Mouse (Mus musculus): ENCODE results near the gene Fbxl2. TPM values are rescaled to one million over a fixed set of nuclear protein-coding genes. Genes with fewer than 3 reads are reported as not detected.
A peak's percentile ranks its signal among the peaks of the same experiment; 100 is the strongest.

Gene Fbxl2
- polyA plus RNA-seq, 1 experiment from 2014 or later: 1.7 TPM

- Histone ChIP-seq H3K4me3 (ENCODE audit: low read depth, low read length) (peak overlapping the region; percentile 47), H3K27me3 (replicated peaks; ENCODE audit: insufficient read depth, low read length) (no peaks in the 10 kb centered on the region), H3K27ac (ENCODE audit: low read length) (no peak overlapping the region), H3K4me1 (ENCODE audit: insufficient read depth, low read depth, low read length) (no peaks in the 10 kb centered on the region; the same call in 1 of the 2 replicates), H3K9ac (replicated peaks; ENCODE audit: low read depth) (no peak overlapping the region), H3K9me3 (ENCODE audit: low read length) (no peaks in the 10 kb centered on the region), H3K36me3 (ENCODE audit: insufficient read depth, low read length) (no peaks in the 10 kb centered on the region), H3K4me2 (replicated peaks; ENCODE audit: low read depth, low read length) (peak overlapping the region; percentile 94)
- no peak for TF ChIP-seq CTCF (IDR thresholded peaks at IDR 0.05)
- TF ChIP-seq EP300 (IDR thresholded peaks at IDR 0.05): no peak
- WGBS: 12% methylated on average over 8 of the region's 8 CpGs
- ATAC-seq (no peak), DNase-seq (ENCODE audit: low spot score) (no peak)
These were observed 20.1 kb downstream of the Fbxl2 start for GRCm38 (mm10) chr9:114025846-114026245.

DNA sequence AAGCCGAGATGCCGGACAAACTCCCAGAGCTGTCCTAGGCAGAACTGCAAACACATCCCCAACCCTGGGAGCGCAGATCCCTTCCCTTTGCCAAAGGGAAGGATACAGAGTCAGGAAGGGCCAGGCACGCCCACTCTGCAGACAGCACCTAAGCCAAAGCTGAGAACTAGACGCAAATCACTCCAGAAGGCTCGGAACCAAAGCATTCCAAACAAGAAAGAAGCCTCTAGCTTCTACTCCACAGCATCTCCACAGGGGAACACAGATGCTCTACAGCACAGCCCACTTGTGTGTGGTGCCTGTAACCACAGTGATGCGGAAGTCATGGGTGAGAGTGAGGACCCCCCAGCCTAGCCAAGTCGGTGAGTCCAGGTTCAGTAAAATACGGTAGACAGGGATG, 20.8 kb downstream of the Fbxl2 start:
- DNase-seq (ENCODE audit: low spot score): no peak
- Histone ChIP-seq H3K27me3 (replicated peaks; ENCODE audit: insufficient read depth, low read length) (no peaks in the 10 kb centered on the region), H3K4me3 (ENCODE audit: low read depth, low read length) (no peak overlapping the region), H3K4me2 (replicated peaks; ENCODE audit: low read depth, low read length) (no peak overlapping the region), H3K4me1 (ENCODE audit: insufficient read depth, low read depth, low read length) (no peaks in the 10 kb centered on the region; the same call in 1 of the 2 replicates), H3K27ac (ENCODE audit: low read length) (no peak overlapping the region), H3K9me3 (ENCODE audit: low read length) (no peaks in the 10 kb centered on the region), H3K9ac (replicated peaks; ENCODE audit: low read depth) (no peak overlapping the region), H3K36me3 (ENCODE audit: insufficient read depth, low read length) (no peaks in the 10 kb centered on the region)
- TF ChIP-seq EP300 (IDR thresholded peaks at IDR 0.05) (no peak), CTCF (IDR thresholded peaks at IDR 0.05) (no peak)
- ATAC-seq: no peak
- WGBS: 37% methylated on average over 9 of the region's 9 CpGs

GRCm38 (mm10) chr9:114022141-114022540, 23.9 kb downstream of the Fbxl2 start:
- no peak for DNase-seq (ENCODE audit: low spot score)
- H3K4me3 ChIP-seq (ENCODE audit: low read depth, low read length): no peak overlapping the region
- TF ChIP-seq EP300 (IDR thresholded peaks at IDR 0.05) (no peak), CTCF (IDR thresholded peaks at IDR 0.05) (no peak)
- no peak for ATAC-seq
- no peak overlapping the region for H3K4me2 ChIP-seq (replicated peaks; ENCODE audit: low read depth, low read length)
- 24% methylated on average over 4 of the region's 4 CpGs for WGBS
- H3K9ac ChIP-seq (replicated peaks; ENCODE audit: low read depth): no peak overlapping the region
- H3K4me1 ChIP-seq (ENCODE audit: insufficient read depth, low read depth, low read length): no peaks in the 10 kb centered on the region; the same call in 1 of the 2 replicates
- no peaks in the 10 kb centered on the region for H3K27me3 ChIP-seq (replicated peaks; ENCODE audit: insufficient read depth, low read length)
- H3K9me3 ChIP-seq (ENCODE audit: low read length): no peaks in the 10 kb centered on the region
- no peak overlapping the region for H3K27ac ChIP-seq (ENCODE audit: low read length)
- no peaks in the 10 kb centered on the region for H3K36me3 ChIP-seq (ENCODE audit: insufficient read depth, low read length)

GRCm38 (mm10) chr9:114019012-114019762, 26.8 kb downstream of the Fbxl2 start:
- no peak overlapping the region for H3K9ac ChIP-seq (replicated peaks; ENCODE audit: low read depth)
- H3K36me3 ChIP-seq (ENCODE audit: insufficient read depth, low read length): no peaks in the 10 kb centered on the region
- no peak overlapping the region for H3K4me3 ChIP-seq (ENCODE audit: low read depth, low read length)
- no peaks in the 10 kb centered on the region for H3K4me1 ChIP-seq (ENCODE audit: insufficient read depth, low read depth, low read length)
- no peaks in the 10 kb centered on the region for H3K27me3 ChIP-seq (replicated peaks; ENCODE audit: insufficient read depth, low read length)
- ATAC-seq (no peak), DNase-seq (ENCODE audit: low spot score) (no peak)
- no peak overlapping the region for H3K4me2 ChIP-seq (replicated peaks; ENCODE audit: low read depth, low read length)
- 70% methylated on average over 7 of the region's 7 CpGs for WGBS
- TF ChIP-seq EP300 (IDR thresholded peaks at IDR 0.05): no peak
- TF ChIP-seq CTCF (IDR thresholded peaks at IDR 0.05): no peak
- H3K9me3 ChIP-seq (ENCODE audit: low read length): no peaks in the 10 kb centered on the region
- H3K27ac ChIP-seq (ENCODE audit: low read length): no peak overlapping the region

GRCm38 (mm10) chr9:114016402-114016801, 29.6 kb downstream of the Fbxl2 start:
- Histone ChIP-seq H3K27me3 (replicated peaks; ENCODE audit: insufficient read depth, low read length) (no peaks in the 10 kb centered on the region), H3K9ac (replicated peaks; ENCODE audit: low read depth) (no peak overlapping the region), H3K4me2 (replicated peaks; ENCODE audit: low read depth, low read length) (no peak overlapping the region), H3K27ac (ENCODE audit: low read length) (no peak overlapping the region), H3K9me3 (ENCODE audit: low read length) (no peaks in the 10 kb centered on the region), H3K36me3 (ENCODE audit: insufficient read depth, low read length) (no peaks in the 10 kb centered on the region), H3K4me3 (ENCODE audit: low read depth, low read length) (no peak overlapping the region), H3K4me1 (ENCODE audit: insufficient read depth, low read depth, low read length) (no peaks in the 10 kb centered on the region)
- no peak for TF ChIP-seq CTCF (IDR thresholded peaks at IDR 0.05)
- TF ChIP-seq EP300 (IDR thresholded peaks at IDR 0.05): no peak
- DNase-seq (ENCODE audit: low spot score): no peak
- 65% methylated on average over 4 of the region's 4 CpGs for WGBS
- no peak for ATAC-seq

DNA sequence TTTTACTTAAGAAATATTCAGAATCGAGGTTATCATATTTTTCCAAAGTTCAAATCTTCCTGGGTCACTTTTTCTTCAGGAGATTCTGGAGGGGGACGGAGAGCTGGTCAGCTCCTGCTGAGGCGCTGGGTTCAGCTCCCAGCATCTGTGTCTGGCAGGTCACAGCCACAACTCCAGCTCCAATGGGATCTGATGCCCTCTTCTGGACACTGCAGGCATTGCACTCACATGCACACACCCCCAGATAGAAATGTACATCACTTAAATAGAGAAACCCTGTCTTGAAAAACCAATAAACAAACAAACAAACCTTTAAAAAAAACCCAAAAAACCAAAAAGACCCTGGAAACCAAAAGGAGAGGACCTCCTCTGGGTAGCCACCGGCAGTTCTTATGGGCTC, 30.3 kb downstream of the Fbxl2 start:
- H3K4me2 ChIP-seq (replicated peaks; ENCODE audit: low read depth, low read length): no peak overlapping the region
- no peaks in the 10 kb centered on the region for H3K9me3 ChIP-seq (ENCODE audit: low read length)
- no peak for ATAC-seq
- H3K27ac ChIP-seq (ENCODE audit: low read length): no peak overlapping the region
- H3K36me3 ChIP-seq (ENCODE audit: insufficient read depth, low read length): no peaks in the 10 kb centered on the region
- no peak for DNase-seq (ENCODE audit: low spot score)
- no peaks in the 10 kb centered on the region for H3K4me1 ChIP-seq (ENCODE audit: insufficient read depth, low read depth, low read length)
- 81% methylated on average over 4 of the region's 4 CpGs for WGBS
- H3K27me3 ChIP-seq (replicated peaks; ENCODE audit: insufficient read depth, low read length): no peaks in the 10 kb centered on the region
- no peak overlapping the region for H3K4me3 ChIP-seq (ENCODE audit: low read depth, low read length)
- H3K9ac ChIP-seq (replicated peaks; ENCODE audit: low read depth): no peak overlapping the region
- TF ChIP-seq CTCF (IDR thresholded peaks at IDR 0.05) (peak; percentile 17), EP300 (IDR thresholded peaks at IDR 0.05) (no peak)
